Mouse (Mus musculus) yolk sac, embryonic 10.5 days (tissue): ENCODE data around the gene Trpc7.

Experiments
- DNase-seq: peaks from one replicate; pipeline ENCODE4 v3.0.0-alpha.2; 2017; ENCODE audit warnings: low spot score

The Trpc7 gene

GRCm38 (mm10) chr13:56746739-56747532 is 148.9 kb downstream of the Trpc7 start:
- DNase-seq: no peak

GRCm38 (mm10) chr13:56742325-56742901 is 153.4 kb downstream of the Trpc7 start:
- no peak for DNase-seq

- no peak for DNase-seq
Measured at GRCm38 (mm10) chr13:56741691-56742090, 154.1 kb downstream of the Trpc7 start.

GRCm38 (mm10) chr13:56740496-56740895 is 155.3 kb downstream of the Trpc7 start:
- DNase-seq: no peak

- no peak for DNase-seq
Measured at GRCm38 (mm10) chr13:56739556-56739955, 156.2 kb downstream of the Trpc7 start.

GRCm38 (mm10) chr13:56735212-56735875 is 160.4 kb downstream of the Trpc7 start:
- DNase-seq: no peak

- DNase-seq: no peak
Measured at GRCm38 (mm10) chr13:56734617-56735016, 161.2 kb downstream of the Trpc7 start.

GRCm38 (mm10) chr13:56729046-56729445 is 166.7 kb downstream of the Trpc7 start:
- DNase-seq: no peak

- DNase-seq: no peak
Measured at GRCm38 (mm10) chr13:56726551-56726950, 169.2 kb downstream of the Trpc7 start.
